ENCODE assay signal across 28 mouse cellular contexts in genomic region chr16:33853271-33853670, GRCm38 (mm10). TPM values are rescaled to one million over a fixed set of nuclear protein-coding genes. Genes with fewer than 3 reads are reported as not detected.
"Had no signal": no experiment of that assay in that cellular context is flagged by ENCODE, and none has a peak within 500 bp of the region (broad histone marks: within the 10 kb centered on the region; RNA-seq: fewer than 3 reads in every experiment).

No protein-coding gene starts in this region.

- H3K36me3 ChIP-seq: hindbrain, embryonic 10.5 days; hindbrain, embryonic 12.5 days; liver, embryonic 15.5 days had no signal

- H3K27me3 ChIP-seq: heart, embryonic 12.5 days; hindbrain, embryonic 12.5 days; intestine, embryonic 15.5 days; limb, embryonic 12.5 days; liver, embryonic 13.5 days; liver, embryonic 15.5 days had no signal

- H3K4me3 ChIP-seq: gastrocnemius, adult 2 months; heart, embryonic 10.5 days; heart, embryonic 12.5 days; hindbrain, embryonic 10.5 days; hindbrain, embryonic 12.5 days; intestine, embryonic 15.5 days; layer of hippocampus, adult 2 months; left cerebral cortex, adult 2 months; limb, embryonic 10.5 days; limb, embryonic 12.5 days; liver, embryonic 13.5 days; liver, embryonic 15.5 days had no signal

- H3K9me3 ChIP-seq: heart, embryonic 10.5 days; hindbrain, embryonic 10.5 days; intestine, embryonic 15.5 days; limb, embryonic 10.5 days; limb, embryonic 12.5 days; liver, embryonic 13.5 days; liver, embryonic 15.5 days had no signal

- ATAC-seq: hindbrain, embryonic 16.5 days; inflammation-experienced regulatory T-cells, adult 6 months; intestine, embryonic 15.5 days; intestine, postnatal 0 days; liver, postnatal 0 days had no signal

- H3K9ac ChIP-seq: heart, embryonic 12.5 days; hindbrain, embryonic 12.5 days; hindbrain, embryonic 14.5 days; intestine, embryonic 15.5 days; limb, embryonic 12.5 days; liver, embryonic 13.5 days; liver, embryonic 15.5 days; liver, postnatal 0 days had no signal

- DNase-seq: gastrocnemius, adult 2 months; gastrocnemius, postnatal 10 days; gastrocnemius, postnatal 25 days; heart, adult 18-20 months; heart, postnatal 10 days; heart, postnatal 4 days; liver; liver, embryonic 13.5 days; liver, postnatal 0 days had no signal

- H3K27ac ChIP-seq: gastrocnemius, adult 2 months; heart, embryonic 10.5 days; hindbrain, embryonic 10.5 days; hindbrain, embryonic 12.5 days; hindbrain, embryonic 14.5 days; intestine, embryonic 15.5 days; kidney, postnatal 0 days; layer of hippocampus, adult 2 months; left cerebral cortex, adult 2 months; limb, embryonic 10.5 days; limb, embryonic 12.5 days; liver, embryonic 13.5 days; liver, embryonic 15.5 days had no signal

- H3K4me2 ChIP-seq: heart, embryonic 12.5 days; hindbrain, embryonic 12.5 days; hindbrain, embryonic 14.5 days; intestine, embryonic 15.5 days; limb, embryonic 12.5 days; liver, embryonic 11.5 days; liver, embryonic 13.5 days; liver, embryonic 15.5 days had no signal

- H3K4me1 ChIP-seq: heart, embryonic 10.5 days; hindbrain, embryonic 12.5 days; intestine, embryonic 15.5 days; liver, embryonic 15.5 days had no signal

RNA-seq across cellular contexts. Expression of gene Muc13, which starts 59.4 kb away (rescaled TPM):
- total RNA-seq: gastrocnemius, adult 2 months; gastrocnemius, postnatal 25 days; heart, adult 18-20 months; layer of hippocampus, adult 2 months; layer of hippocampus, postnatal 25 days; left cerebral cortex, postnatal 14 days had no signal
- polyA plus RNA-seq: heart, embryonic 14.5 days; hindbrain, embryonic 14.5 days; hindbrain, embryonic 16.5 days; kidney, postnatal 0 days had no signal
